Mouse (Mus musculus) embryonic facial prominence, embryonic 14.5 days (tissue): ENCODE results near the gene Tmem170b. TPM values are rescaled to one million over a fixed set of nuclear protein-coding genes. Genes with fewer than 3 reads are reported as not detected.

Experiments
- ATAC-seq: fragments of 200-750 bp; cut with Nextera tagmentation; 2 replicates; pipeline ENCODE4 v1.8.0; 2017; ENCODE audit warnings: low read depth, moderate number of reproducible peaks, moderate TSS enrichment
- DNase-seq: peaks from one replicate; pipeline ENCODE4 v3.0.0-alpha.2; 2015; ENCODE audit warnings: low spot score
- H3K27ac ChIP-seq: fragments of 300-500 bp; sonication (generic); replicated peaks from 2 replicates; pipeline ENCODE4 v1.5.1; 2014; ENCODE audit warnings: low read depth, mild to moderate bottlenecking, low read length, moderate library complexity
- H3K27me3 ChIP-seq: fragments of 300-500 bp; sonication (generic); replicated peaks from 2 replicates; pipeline ENCODE4 v1.6.1; 2014; ENCODE audit warnings: low read length; ENCODE audit not compliant: control insufficient read depth, insufficient read depth
- H3K36me3 ChIP-seq: fragments of 300-500 bp; sonication (generic); 2 replicates; pipeline ENCODE4 v1.6.1; 2014; ENCODE audit warnings: low read length, mixed read lengths; ENCODE audit not compliant: control insufficient read depth, insufficient read depth
- H3K4me1 ChIP-seq: fragments of 300-500 bp; sonication (generic); 2 replicates; pipeline ENCODE4 v1.6.1; 2014; ENCODE audit warnings: antibody characterized with exemption, low read length; ENCODE audit not compliant: control insufficient read depth, insufficient read depth
- H3K4me2 ChIP-seq: fragments of 300-500 bp; sonication (generic); 2 replicates; pipeline ENCODE4 v1.6.1; 2014; ENCODE audit warnings: low read depth, mild to moderate bottlenecking, low read length, moderate library complexity, mixed read lengths
- H3K4me3 ChIP-seq: fragments of 300-500 bp; sonication (generic); 2 replicates; pipeline ENCODE4 v1.5.1; 2014; ENCODE audit warnings: low read depth, mild to moderate bottlenecking, low read length
- H3K9ac ChIP-seq: fragments of 300-500 bp; sonication (generic); 2 replicates; pipeline ENCODE4 v1.6.1; 2014; ENCODE audit warnings: low read depth, mild to moderate bottlenecking, low read length, moderate library complexity, mixed read lengths
- H3K9me3 ChIP-seq: fragments of 300-500 bp; sonication (generic); 2 replicates; pipeline ENCODE4 v1.6.1; 2016; ENCODE audit warnings: low read length; ENCODE audit not compliant: control insufficient read depth
- WGBS: fragments of 180-500 bp; shearing (Covaris S2); extraction: QIAGEN DNeasy Blood & Tissue Kit; methylation state at CpG from one replicate; pipeline ENCODE4 v1.1.7; 2014; 5-methylcytosine and 5-hydroxymethylcytosine counted together
- polyA plus RNA-seq: library from polyadenylated mRNA; unstranded; fragments of >200 nt; fragmentation: Nextera tagmentation; extraction: Ambion mirVana; gene quantifications from 2 replicates; pipeline ENCODE4 v1.2.1, GENCODE M21; 2014

The Tmem170b gene
- polyA plus RNA-seq, 1 experiment from 2014 or later = 14.9 TPM

DNA sequence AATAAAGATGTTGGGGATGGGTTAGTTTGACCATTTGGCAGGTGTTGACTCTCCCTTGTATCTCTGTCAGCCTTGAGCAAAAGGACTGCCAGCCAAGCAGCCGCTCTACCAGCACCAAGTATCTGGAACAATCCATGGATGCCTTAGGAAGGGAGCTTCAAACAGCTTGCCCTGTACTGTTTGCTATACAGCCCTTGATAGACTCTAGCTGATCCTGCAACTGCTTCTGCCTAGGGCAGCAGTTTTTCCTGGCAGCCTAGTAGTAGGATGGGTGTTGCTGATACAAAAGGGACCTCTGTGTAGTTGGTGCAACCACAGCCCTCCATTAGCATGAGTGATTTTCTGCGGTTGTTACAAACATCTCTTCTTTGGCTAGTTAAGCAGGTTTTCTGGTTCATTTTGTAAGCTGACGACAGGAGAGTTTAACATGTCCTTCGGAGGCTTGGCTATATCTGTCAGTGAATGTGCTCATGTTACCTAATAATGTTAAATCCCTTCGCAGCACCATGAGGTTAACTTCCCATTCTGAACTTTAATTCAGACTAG, 1.7 kb upstream of the Tmem170b start:
- H3K4me3 ChIP-seq = no peak overlapping the region
- DNase-seq (peak; percentile 64), ATAC-seq (no peak)
- 53% methylated on average over 5 of the region's 5 CpGs for WGBS
- no peak overlapping the region for H3K27ac ChIP-seq
- H3K9ac ChIP-seq = no peak overlapping the region
- H3K9me3 ChIP-seq = no peaks in the 10 kb centered on the region
- peaks cover 3% of the 10 kb centered on the region; the same call in 1 of the 2 replicates for H3K4me1 ChIP-seq
- H3K27me3 ChIP-seq = no peaks in the 10 kb centered on the region
- no peaks in the 10 kb centered on the region for H3K36me3 ChIP-seq
- no peak overlapping the region for H3K4me2 ChIP-seq

DNA sequence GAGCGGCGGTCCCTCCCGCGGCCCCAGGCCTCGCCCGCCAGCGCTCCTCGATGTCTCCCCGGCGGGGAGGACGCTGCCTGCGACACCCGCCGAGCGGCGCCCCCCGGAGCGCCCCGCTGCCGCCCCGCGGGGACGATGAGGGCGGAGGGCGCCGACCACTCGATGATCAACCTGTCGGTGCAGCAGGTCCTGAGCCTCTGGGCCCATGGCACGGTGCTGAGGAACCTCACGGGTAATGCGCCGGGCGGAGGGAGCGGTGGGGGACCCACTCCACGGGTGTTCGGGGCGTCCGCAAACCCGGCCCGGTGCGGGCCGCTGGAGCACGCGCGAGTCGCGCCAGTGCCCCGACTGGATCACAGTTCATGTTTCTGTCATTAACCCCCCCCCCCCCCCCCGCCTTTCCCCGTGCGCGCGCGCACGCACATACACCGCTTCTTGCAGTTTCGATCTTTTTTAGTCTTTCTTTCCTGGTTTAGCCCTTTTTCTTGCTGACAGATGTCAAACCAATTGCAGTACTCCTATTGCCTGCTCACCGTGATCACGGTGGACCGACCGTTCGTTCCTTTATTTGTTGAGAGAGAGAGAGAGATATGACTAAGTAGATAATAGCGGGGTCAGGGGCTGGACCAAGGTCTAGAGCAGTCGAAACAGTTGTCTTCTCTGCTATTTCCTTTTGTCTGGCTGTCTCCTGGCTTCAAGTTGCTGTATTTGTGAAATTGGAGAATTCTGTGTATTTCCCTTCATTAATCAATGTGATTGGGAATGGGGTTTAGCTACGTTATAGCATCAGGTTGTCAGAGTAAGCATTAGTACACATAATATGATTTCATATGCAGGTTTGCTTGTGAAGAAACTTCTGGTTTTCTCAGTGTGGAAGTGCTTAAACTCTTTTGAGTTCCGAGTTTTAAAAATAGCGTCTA, 634 bp downstream of the Tmem170b start:
- Histone ChIP-seq H3K9me3 (no peaks in the 10 kb centered on the region), H3K9ac (peak overlapping the region; percentile 91), H3K27ac (peak overlapping the region; percentile 85), H3K4me2 (peak overlapping the region; percentile 80), H3K4me3 (peak overlapping the region; percentile 95), H3K36me3 (no peaks in the 10 kb centered on the region), H3K27me3 (no peaks in the 10 kb centered on the region), H3K4me1 (peaks cover 3% of the 10 kb centered on the region; the same call in 1 of the 2 replicates)
- peak; percentile 31 for DNase-seq
- ATAC-seq = peak; percentile 10
- WGBS = 7% methylated on average over 17 of the region's 67 CpGs

DNA sequence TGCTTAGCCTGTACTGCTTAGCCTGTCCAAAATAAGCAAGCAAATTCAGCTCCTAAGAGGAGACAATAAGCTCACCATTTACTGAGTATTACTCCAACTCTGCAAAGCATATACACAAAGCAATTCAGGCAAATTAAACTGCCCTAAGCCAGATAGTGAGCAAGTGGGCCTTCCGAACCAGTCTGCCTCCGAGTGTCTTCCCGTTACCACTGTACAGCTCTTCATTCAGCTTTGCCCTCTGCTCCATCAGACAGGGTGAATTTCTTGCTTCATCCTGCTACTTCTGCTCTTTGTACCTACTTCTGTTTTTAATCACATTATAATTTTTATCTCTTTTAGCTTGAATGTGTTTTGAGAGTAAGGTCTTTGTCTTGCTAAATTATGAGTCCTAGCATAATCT, 1.9 kb downstream of the Tmem170b start:
- no peak for DNase-seq
- Histone ChIP-seq H3K4me1 (peaks cover 3% of the 10 kb centered on the region; the same call in 1 of the 2 replicates), H3K9me3 (no peaks in the 10 kb centered on the region), H3K4me3 (0 out of 2 replicates have a peak overlapping the region, but pooled peaks have one; percentile 6), H3K27ac (no peak overlapping the region), H3K4me2 (peak overlapping the region; percentile 80; the same call in 1 of the 2 replicates), H3K9ac (no peak overlapping the region), H3K27me3 (no peaks in the 10 kb centered on the region), H3K36me3 (no peaks in the 10 kb centered on the region)
- 77% methylated on average over 3 of the region's 3 CpGs for WGBS
- ATAC-seq = no peak

DNA sequence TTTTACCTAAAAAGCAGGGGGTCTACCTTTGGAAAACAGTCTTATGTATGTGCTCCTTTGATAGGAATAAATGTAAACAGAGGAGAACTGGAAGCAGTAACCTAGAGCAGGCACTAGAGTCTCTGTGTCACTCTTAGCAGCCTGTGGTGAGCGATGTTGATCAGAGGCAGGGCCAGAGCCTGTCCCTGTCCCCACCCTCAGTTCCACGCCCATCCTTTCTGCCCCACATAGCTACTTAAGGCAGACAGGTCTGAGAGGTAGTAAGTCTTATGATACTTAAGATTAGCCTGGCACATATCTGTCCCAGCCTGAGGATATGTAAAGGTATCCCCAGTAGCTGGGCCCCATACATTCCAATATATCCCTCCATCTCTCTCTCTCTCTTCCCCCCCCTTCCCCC, 2.9 kb downstream of the Tmem170b start:
- no peak overlapping the region for H3K4me2 ChIP-seq
- H3K36me3 ChIP-seq = no peaks in the 10 kb centered on the region
- H3K27ac ChIP-seq = no peak overlapping the region
- H3K27me3 ChIP-seq = no peaks in the 10 kb centered on the region
- no peaks in the 10 kb centered on the region for H3K9me3 ChIP-seq
- ATAC-seq (no peak), DNase-seq (no peak)
- peaks cover 3% of the 10 kb centered on the region; the same call in 1 of the 2 replicates for H3K4me1 ChIP-seq
- H3K4me3 ChIP-seq = no peak overlapping the region
- 52% methylated on average over 2 of the region's 2 CpGs for WGBS
- no peak overlapping the region for H3K9ac ChIP-seq

DNA sequence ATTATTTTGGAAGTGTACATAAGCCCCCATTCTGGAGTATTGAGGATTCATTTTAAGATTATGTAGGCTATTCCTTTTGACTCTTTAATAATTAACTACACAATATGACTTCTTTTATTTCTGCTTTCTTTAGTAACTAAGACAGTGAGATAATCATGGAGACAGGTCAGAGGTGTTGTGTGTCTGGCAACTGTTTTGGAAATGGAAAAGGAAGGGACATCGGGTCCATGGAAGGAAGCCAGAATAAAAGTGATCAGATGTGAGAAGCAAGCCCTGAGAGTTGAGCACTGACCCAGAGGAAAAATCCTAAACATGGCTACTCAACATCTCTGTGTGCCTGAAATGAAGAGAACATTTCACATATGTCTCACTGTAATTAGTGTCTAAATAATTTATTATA, 5.3 kb downstream of the Tmem170b start:
- Histone ChIP-seq H3K4me1 (no peaks in the 10 kb centered on the region), H3K4me3 (no peak overlapping the region), H3K36me3 (no peaks in the 10 kb centered on the region), H3K27me3 (no peaks in the 10 kb centered on the region), H3K9ac (no peak overlapping the region), H3K9me3 (no peaks in the 10 kb centered on the region), H3K4me2 (no peak overlapping the region), H3K27ac (no peak overlapping the region)
- ATAC-seq (no peak), DNase-seq (no peak)
- WGBS = 88% methylated on average over 1 of the region's 1 CpGs

DNA sequence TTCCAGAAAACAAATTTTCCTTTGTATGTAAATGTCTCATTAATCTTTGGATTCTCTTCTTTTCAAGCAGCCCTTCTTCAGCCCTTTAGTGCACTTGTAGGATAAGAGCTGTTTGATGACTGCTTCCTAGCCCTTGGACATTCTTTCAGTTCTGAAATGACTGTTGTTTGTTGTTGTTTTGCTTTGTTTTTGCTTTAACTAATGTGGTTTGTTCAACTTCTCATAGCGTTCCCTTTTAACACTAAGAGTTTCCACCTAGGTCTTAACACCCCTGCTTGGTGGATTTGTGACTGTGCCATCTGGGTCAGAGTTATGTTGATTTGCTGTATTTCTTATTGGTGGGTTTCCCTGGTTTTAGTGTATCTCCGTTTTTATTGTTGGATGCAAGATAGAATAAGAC, 8.8 kb downstream of the Tmem170b start:
- Histone ChIP-seq H3K4me2 (no peak overlapping the region), H3K4me1 (no peaks in the 10 kb centered on the region), H3K9me3 (no peaks in the 10 kb centered on the region), H3K9ac (no peak overlapping the region), H3K36me3 (no peaks in the 10 kb centered on the region), H3K27ac (no peak overlapping the region), H3K4me3 (no peak overlapping the region), H3K27me3 (no peaks in the 10 kb centered on the region)
- WGBS = 81% methylated on average over 2 of the region's 2 CpGs
- DNase-seq = no peak
- ATAC-seq = no peak

DNA sequence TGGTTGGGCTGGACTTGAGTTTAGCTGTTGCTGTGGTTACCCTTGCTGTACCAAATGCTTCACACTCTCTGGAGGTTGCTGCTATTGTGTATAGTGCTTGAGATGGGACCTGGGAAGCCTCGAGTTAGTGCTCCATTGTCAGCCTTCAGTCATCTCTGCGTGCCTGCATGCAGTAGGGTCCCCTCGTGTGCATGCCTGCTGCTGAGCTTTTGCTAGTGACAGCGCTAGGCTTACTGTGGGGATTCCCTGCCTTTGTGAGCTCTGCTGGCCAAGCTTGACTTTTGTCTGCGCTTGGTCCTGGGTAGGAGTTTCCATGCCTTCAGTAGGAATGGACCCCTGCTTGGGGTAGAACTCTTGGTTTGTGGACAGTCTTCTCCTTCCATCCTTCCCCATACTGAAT, 9.3 kb downstream of the Tmem170b start:
- Histone ChIP-seq H3K4me1 (no peaks in the 10 kb centered on the region), H3K9me3 (no peaks in the 10 kb centered on the region), H3K9ac (no peak overlapping the region), H3K36me3 (no peaks in the 10 kb centered on the region), H3K4me2 (no peak overlapping the region), H3K27ac (no peak overlapping the region), H3K27me3 (no peaks in the 10 kb centered on the region), H3K4me3 (no peak overlapping the region)
- WGBS = 45% methylated on average over 5 of the region's 5 CpGs
- no peak for DNase-seq
- ATAC-seq = no peak; the same call in 1 of the 2 replicates

DNA sequence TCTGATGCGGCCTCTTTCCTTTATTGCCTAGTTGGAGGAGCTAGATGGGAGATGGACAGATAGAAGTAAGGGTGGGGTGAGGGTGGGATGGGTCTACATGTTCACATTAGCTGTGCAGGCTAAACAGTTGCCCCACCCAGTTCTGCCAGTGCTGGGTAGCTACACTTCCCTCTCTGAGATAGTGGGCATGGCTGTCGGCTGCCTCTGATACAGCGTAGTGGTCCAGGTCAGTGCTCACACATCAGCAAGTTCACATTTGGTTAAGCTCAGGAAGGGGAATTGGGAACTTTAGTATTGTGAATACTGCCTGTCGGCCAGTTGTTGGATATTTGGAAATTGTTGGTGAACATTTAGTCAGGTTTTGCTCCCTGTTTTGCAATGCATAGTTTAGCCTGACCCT, 13.8 kb downstream of the Tmem170b start:
- no peak overlapping the region for H3K9ac ChIP-seq
- no peaks in the 10 kb centered on the region for H3K4me1 ChIP-seq
- H3K27ac ChIP-seq = no peak overlapping the region
- H3K4me2 ChIP-seq = no peak overlapping the region
- H3K27me3 ChIP-seq = no peaks in the 10 kb centered on the region
- no peak overlapping the region for H3K4me3 ChIP-seq
- DNase-seq = no peak
- H3K9me3 ChIP-seq = no peaks in the 10 kb centered on the region
- no peak for ATAC-seq
- WGBS = 92% methylated on average over 4 of the region's 4 CpGs
- H3K36me3 ChIP-seq = no peaks in the 10 kb centered on the region
